Mouse (Mus musculus) forelimb bud, embryonic 11.5 days (tissue): Measurements from ENCODE around the gene Elovl4.

ENCODE experiments used
- DNase-seq: peaks from one replicate; pipeline ENCODE4 v3.0.0-alpha.2; 2012; ENCODE audit warnings: low read depth, low spot score

The Elovl4 gene

DNA sequence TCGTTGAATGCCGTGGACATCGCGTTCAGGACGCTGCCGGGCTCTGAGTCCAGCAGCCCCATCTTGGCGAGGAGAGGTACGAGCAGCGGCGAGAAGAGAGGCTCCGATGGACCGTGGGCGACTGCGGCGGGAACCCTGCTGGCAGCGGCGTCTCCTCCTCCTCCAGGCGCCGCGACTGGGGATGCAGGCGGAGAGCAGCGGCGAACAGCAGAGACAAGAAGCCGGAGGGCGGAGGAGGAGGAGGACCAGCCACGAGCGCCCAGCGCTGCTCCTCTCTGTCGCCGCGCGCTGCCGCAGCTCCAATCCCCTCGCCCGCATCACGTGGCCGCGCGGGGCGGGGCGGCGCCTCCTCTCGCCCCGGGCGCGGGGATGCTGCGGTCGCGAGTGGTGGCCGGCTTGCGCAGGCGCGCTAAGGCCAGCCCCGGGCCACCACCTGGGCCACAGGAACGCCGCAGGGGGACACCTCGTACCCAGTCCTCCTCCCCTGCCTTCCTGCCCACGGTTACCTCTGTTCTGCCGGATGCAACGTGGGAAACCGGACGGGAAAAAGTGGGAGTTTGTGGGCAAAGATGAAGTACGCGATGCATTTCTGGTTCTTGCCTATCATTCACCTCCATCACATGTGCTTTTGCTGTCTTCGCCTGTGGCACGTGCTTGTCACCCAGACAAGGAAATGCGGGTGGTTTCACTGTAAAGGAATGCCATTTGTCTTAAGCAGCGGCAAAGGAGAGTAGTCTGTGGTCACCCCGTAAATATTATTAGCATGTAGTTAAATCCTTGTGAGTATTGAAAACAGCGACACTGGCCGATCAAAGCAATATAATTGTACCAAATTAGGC is at the start of gene Elovl4:
Elovl4 (minus strand) TSS at position 301 of the 839 bp plus-strand sequence.
- peak; percentile 49 for DNase-seq

- DNase-seq, result no peak
Observed at GRCm38 (mm10) chr9:83852464-83852863, 46.4 kb upstream of the Elovl4 start.

DNA sequence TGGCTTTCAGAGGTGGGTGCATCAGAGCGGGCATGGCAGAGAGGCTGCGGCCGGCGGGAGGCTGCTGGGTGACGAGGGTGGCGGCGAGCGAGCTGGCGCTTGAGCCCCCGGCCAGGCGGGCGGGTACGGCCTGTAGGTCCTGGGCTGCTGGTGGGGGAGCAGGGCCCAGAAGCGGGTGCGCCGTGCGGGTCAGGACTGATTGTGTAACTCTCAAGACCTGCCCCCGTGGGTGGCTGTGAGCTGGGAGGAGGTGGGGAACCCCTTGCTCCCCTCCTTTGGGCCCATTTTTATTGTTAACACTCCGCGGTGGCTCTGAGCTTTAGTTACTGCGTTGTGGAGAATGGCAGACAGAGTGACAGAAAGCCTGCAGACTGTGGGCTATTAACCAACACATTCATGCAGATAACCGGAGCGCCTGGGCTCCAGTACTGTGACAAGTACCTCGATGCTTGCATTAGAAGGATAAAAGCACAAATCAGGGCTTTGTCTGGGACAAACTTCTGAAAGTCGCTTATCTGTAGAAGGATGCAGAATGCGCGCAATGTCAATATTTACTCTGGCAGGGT is 28.8 kb upstream of the Elovl4 start:
- DNase-seq, result no peak

DNA sequence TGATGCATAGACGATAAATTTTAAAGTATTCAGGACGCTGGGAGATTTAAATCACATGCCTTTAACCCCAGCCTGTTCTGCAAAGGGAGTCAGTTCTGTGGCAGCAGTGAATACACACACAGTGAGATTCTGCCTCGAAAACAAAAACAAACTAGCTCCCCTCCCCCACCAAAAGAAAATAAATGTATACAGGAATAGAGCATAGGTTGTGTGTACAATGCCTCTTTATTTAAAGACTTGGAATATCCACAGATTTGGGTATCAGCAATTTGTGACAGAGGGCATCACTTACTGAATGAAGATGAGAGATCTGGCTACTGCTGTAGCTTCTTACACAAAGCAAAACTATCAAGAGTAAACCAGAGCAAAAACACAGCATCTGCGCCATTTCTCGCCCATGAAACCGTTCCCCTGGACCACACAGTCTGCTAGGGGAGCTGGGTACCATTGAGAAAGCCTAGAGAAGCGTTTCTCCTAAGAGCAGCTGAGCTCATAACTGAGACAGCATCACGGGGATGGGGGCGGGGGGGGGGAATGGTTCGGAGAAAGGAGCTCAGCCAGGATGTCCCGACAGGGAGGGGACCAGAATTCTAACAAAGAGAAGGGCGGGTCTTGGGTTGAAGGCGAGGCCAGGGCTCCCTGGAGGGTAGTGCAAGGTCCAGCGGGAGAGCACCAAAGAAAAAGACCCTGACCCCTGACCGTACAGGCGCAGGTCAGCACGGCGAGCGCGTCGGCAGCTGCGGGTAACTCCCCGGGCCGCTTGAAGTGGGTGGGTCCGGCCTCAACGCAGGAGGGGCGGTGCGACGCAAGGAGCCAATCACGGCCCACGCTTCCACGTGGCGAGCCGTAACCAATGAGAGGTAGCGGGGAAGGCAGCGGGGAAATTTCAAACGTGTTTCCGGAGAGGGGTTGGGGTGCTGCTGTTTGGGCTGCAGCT is 28.0 kb upstream of the Elovl4 start, which contains the start of gene Ttk:
Ttk (plus strand) TSS at position 879 of the 937 bp plus-strand sequence.
- DNase-seq, result peak; percentile 93

- DNase-seq, result no peak
Observed at GRCm38 (mm10) chr9:83831152-83831551, 25.1 kb upstream of the Elovl4 start.

GRCm38 (mm10) chr9:83829896-83830295 is 23.8 kb upstream of the Elovl4 start:
- DNase-seq, result no peak

GRCm38 (mm10) chr9:83822925-83823324 is 16.8 kb upstream of the Elovl4 start:
- DNase-seq, result peak; percentile 13

DNA sequence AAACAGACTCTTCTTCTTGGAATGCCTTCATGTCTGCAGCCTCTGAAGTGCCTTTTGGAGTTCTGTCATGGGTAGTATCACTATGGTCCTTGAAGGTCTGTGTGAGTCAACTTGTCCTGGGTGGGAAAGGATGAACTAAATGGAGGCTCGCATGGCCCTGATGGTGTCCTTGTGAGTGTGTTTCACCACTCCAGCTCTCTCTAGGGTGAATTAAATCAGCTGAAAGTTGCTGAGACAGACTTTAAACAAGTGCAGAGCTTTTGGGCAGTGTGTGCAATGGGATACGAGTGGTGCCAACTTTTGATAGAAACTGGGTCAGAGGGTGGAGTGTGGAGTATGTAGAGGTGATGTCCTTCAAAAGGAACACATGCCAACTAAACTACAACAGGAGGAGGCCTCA is 14.9 kb upstream of the Elovl4 start:
- DNase-seq, result no peak

DNA sequence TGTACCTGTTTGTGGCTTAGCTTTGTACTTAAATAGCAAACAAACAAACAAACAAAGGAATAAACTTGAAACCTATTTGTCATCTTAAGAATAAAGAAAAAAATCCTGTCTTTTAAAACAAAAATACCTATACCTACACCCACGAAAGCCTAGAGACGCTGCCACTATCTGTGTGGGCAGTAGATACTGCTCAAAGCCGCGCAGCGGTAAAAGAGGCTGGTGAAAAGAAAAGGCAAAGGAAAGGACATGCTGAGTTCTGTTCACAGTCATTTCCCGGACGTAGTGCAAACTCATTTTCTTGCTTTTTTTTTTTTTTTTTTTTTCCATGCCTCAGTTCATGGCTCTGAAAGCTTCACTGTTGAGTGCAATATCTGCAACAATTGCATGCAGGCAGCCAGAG is 13.1 kb upstream of the Elovl4 start:
- no peak for DNase-seq

DNA sequence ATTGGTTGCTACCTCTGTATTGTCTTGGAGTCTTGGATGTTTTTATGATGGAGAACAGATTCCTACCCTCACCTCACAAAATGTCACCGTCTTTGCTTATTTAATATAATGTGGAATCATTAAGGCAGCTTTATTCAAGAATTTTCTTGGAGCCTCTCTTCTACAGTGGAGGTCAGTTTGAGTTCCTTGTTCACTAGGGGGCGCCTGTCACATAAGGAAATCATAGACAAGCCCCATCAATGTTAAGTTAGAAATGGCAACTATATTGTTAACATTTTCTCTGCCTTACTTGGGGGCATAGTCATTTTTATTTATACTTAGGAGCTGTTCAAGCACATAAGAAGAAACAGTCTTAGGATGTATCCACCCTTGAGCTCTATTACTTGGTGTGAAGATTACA is 1.5 kb upstream of the Elovl4 start:
- peak; percentile 41 for DNase-seq

- peak; percentile 69 for DNase-seq
Observed at GRCm38 (mm10) chr9:83805164-83805976, 707 bp downstream of the Elovl4 start.

GRCm38 (mm10) chr9:83804341-83804740 is 1.7 kb downstream of the Elovl4 start:
- DNase-seq, result no peak

- no peak for DNase-seq
Observed at GRCm38 (mm10) chr9:83797898-83798297, 8.2 kb downstream of the Elovl4 start.

DNA sequence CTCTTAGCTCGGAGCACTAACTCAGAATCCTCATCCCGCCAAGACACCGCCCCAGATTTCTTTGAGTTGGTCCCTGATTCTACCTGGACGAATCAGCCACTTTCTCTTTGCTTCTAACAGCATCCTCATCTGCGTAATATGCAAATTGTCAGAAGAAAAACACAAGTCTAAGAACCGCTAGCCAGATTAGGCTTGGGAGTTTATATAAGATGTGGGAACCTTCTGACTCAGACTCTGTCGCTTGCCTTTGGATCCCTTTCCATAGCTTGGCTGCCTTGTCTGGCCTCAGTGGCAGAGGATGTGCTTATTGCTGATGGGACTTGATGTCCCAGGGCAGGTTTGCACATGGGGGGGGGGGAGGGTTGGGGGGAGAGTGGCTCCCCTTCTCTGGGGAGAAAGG is 9.2 kb downstream of the Elovl4 start:
- no peak for DNase-seq

DNA sequence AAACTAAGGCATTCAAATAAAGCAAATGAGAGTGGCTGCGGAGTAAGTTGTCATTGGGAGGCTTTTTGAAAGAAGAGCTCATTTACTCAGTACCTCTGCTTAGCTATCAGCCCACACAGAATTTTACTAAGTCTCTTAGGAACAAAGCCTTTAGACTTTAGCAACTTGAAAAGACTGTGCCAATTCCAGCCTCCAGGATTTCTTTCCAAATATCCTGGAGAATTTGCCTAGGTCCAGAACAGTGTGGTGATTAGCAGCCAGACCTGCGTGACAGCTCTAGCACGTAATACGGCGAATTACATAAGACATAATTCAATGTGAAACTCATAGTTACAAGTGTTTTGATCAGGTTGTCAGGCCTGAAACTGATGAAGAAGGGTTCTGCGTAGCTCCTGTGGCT is 16.8 kb downstream of the Elovl4 start:
- DNase-seq, result no peak

DNA sequence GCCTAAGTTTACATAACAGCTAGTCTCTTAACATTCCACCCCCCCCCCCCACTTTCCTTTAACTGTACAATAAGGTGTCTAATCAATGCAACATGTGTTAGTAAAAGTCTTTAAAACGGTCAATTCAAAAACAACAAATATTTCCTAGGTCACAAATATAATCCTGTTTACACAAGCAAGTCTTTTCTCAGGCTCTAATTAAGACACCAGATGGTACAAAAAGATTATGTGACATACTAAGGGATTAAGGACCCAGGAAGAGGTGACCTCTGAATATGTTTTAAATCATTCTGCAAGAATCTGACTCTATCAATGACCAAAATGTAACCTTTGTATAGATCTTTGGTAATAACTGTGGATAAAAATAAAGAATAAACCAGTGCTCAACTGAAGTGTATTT is 20.6 kb downstream of the Elovl4 start:
- no peak for DNase-seq

DNA sequence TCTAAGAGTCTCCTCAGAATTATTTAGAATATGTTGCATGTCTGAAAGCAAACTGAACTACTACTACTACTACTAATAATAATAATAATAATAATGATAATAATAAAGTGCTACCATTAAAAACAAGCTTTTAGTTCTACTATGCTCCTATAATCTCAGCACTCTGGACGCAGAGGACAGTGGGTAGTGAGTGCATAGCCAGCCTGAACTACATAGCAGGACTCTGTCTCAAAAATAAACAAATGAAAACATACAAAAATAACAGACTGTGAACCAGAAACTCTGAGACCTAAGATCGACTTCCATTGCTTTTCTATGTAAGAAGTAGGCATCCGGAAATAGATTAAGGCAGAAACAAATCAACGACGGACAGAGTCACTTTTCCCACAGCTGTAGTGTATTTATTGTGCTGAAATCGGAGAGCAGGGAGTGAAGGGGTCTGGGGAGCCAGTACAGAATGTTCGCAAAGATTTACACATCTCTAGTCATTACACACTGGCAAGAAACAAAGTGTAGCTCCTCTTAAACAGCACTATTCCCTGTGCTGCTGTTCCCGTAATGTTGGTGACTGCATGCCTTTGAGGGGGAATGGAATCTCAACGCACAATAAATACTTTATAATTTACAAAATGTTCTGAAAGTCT is 27.6 kb downstream of the Elovl4 start:
- DNase-seq, result no peak

DNA sequence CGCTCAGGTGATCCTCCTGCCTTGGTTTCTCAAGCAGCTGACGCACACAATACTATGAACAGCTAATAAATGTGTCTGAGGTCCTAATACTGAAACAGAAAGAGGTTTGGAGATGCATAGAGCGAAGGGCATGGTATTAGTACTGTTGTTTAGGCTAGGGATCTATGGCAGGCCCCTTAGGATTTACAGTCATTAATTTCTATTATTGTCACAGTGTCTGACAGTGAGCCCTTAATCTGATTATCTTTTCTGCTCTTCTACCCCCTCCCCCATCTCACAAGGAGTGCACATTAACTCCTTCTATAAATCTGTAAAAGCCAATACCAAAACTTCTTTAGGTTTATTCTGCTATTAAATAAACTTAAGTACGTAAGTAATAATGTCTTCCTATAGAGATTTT is 44.8 kb downstream of the Elovl4 start:
- no peak for DNase-seq

GRCm38 (mm10) chr9:83731877-83732276 is 74.2 kb downstream of the Elovl4 start:
- no peak for DNase-seq

DNA sequence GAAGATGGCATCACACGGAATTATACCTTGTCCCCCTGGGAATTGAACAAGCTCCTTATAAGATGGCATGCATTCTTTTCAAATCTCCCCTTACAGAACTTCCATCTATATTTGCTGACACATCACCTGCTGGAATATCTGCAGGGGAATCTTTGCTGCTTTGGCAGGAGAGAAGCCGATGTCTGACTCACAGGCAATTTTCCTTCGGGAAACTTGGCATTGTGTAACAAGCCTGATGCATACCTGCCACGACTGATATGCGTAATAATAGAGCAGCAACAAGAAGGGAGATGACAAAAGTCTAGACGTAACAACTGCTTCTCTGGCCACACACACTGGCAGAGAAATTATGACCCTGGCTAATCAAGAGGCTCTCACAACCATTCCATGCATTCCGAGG is 75.2 kb downstream of the Elovl4 start:
- no peak for DNase-seq
